Mouse (Mus musculus) brain, embryonic 18.5 days (tissue): Measurements from ENCODE around the gene Gm13023.
"Not testable (repeated sequence)": the region's sequence is repeated elsewhere in the genome, so short reads cannot be mapped to it uniquely, and the experiment has no call there.

ENCODE experiments used
- DNase-seq: peaks from one replicate; pipeline ENCODE4 v3.0.0-alpha.2; 2012; ENCODE audit warnings: low read depth, low spot score

Gm13023 gene

DNA sequence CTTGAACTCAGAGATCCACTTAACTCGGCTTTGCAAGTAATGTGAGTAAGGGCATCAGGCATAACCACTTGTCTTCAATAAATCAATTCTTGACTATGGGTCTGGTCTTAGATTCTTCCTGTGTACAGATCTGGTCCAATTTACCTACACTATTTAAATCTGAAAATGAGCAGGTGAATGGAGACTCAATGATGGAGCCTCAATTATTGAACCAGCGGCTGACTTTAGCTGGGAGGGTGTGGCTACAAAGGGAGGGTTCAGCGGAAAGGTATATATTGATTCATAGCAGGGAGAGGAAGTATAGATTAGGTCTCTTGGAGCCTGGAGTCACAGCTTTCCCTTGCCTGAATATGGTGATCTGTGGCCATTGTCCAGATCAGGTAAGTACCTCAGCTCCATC, at the start of gene Gm13023:
TSS of gene Gm13023 (plus strand) at position 301 of the 400 bp plus-strand sequence.
- DNase-seq: not testable (repeated sequence)

- no peak for DNase-seq
Observed at GRCm38 (mm10) chr4:143815993-143816392, 26.8 kb downstream of the Gm13023 start, which contains the start of gene Gm13084. Gene Gm13084, minus strand, starts transcription at chr4:143816093.
